Mouse (Mus musculus) stomach, embryonic 15.5 days (tissue): Measurements from ENCODE around the gene Gbgt1. TPM values are rescaled to one million over a fixed set of nuclear protein-coding genes. Genes with fewer than 3 reads are reported as not detected.

Source experiments
- ATAC-seq: fragments of 200-750 bp; cut with Nextera tagmentation; 2 replicates; pipeline ENCODE4 v1.8.0; 2017; ENCODE audit warnings: low read depth, moderate number of reproducible peaks, moderate TSS enrichment; ENCODE audit not compliant: insufficient read depth, low FRiP score
- H3K27ac ChIP-seq: fragments of 300-500 bp; sonication (generic); 2 replicates; pipeline ENCODE4 v1.5.1; 2015; ENCODE audit warnings: mild to moderate bottlenecking, inconsistent platforms
- H3K27me3 ChIP-seq: fragments of 300-500 bp; sonication (generic); replicated peaks from 2 replicates; pipeline ENCODE4 v1.6.1; 2015; ENCODE audit warnings: inconsistent platforms
- H3K36me3 ChIP-seq: fragments of 300-500 bp; sonication (generic); 2 replicates; pipeline ENCODE4 v1.6.1; 2015; ENCODE audit warnings: inconsistent platforms
- H3K4me1 ChIP-seq: fragments of 300-500 bp; sonication (generic); 2 replicates; pipeline ENCODE4 v1.6.1; 2015; ENCODE audit warnings: inconsistent platforms
- H3K4me2 ChIP-seq: fragments of 300-500 bp; sonication (generic); 2 replicates; pipeline ENCODE4 v1.6.1; 2015; ENCODE audit warnings: mild to moderate bottlenecking, inconsistent platforms
- H3K4me3 ChIP-seq: fragments of 300-500 bp; sonication (generic); replicated peaks from 2 replicates; pipeline ENCODE4 v1.5.1; 2015; ENCODE audit warnings: inconsistent platforms
- H3K9ac ChIP-seq: fragments of 300-500 bp; sonication (generic); 2 replicates; pipeline ENCODE4 v1.6.1; 2015; ENCODE audit warnings: inconsistent platforms
- H3K9me3 ChIP-seq: fragments of 300-500 bp; sonication (generic); 2 replicates; pipeline ENCODE4 v1.6.1; 2016; ENCODE audit warnings: inconsistent platforms
- WGBS: fragments of 180-500 bp; shearing (Covaris S2); methylation state at CpG from one replicate; pipeline ENCODE4 v1.1.7; 2015; 5-methylcytosine and 5-hydroxymethylcytosine counted together
- polyA plus RNA-seq: library from polyadenylated mRNA; unstranded; fragments of >200 nt; fragmentation: Nextera tagmentation; extraction: Ambion mirVana; gene quantifications from 2 replicates; pipeline ENCODE4 v1.2.1, GENCODE M21; 2015

Gene Gbgt1
- polyA plus RNA-seq = 2.7 and 3.2 TPM in 2 replicates

GRCm38 (mm10) chr2:28496671-28497070 is at the start of gene Gbgt1:
Gene Gbgt1, plus strand, starts transcription at chr2:28496891.
- Histone ChIP-seq H3K4me1 (peaks cover 14% of the 10 kb centered on the region), H3K36me3 (no peaks in the 10 kb centered on the region)
- WGBS = 46% methylated on average over 5 of the region's 5 CpGs

GRCm38 (mm10) chr2:28447315-28447670 is 49.4 kb upstream of the Gbgt1 start:
- H3K9ac ChIP-seq = peak overlapping the region; percentile 69
- H3K4me3 ChIP-seq = peak overlapping the region; percentile 80
- H3K4me2 ChIP-seq = peak overlapping the region; percentile 96
- H3K36me3 ChIP-seq = peaks cover 11% of the 10 kb centered on the region
- H3K4me1 ChIP-seq = 0 out of 2 replicates have a peak, but pooled peaks cover 14% of the 10 kb centered on the region
- 8% methylated on average over 11 of the region's 11 CpGs for WGBS
- no peak; the same call in 1 of the 2 replicates for ATAC-seq
- no peak overlapping the region for H3K27ac ChIP-seq
- H3K27me3 ChIP-seq = no peaks in the 10 kb centered on the region
- H3K9me3 ChIP-seq = no peaks in the 10 kb centered on the region

More at GRCm38 (mm10) chr2:28496671-28497070, at the start of gene Gbgt1:
- no peaks in the 10 kb centered on the region for H3K27me3 ChIP-seq
- H3K9ac ChIP-seq = no peak within 1 kb of the TSS
- peak within 1 kb of the TSS; percentile 21; the same call in 1 of the 2 replicates for H3K4me3 ChIP-seq
- no peaks in the 10 kb centered on the region for H3K9me3 ChIP-seq
- no peak; the same call in 1 of the 2 replicates for ATAC-seq
- H3K4me2 ChIP-seq = peak within 1 kb of the TSS; percentile 35
- peak within 1 kb of the TSS; percentile 73 for H3K27ac ChIP-seq

GRCm38 (mm10) chr2:28451663-28452062 is 45.0 kb upstream of the Gbgt1 start:
- Histone ChIP-seq H3K4me1 (0 out of 2 replicates have a peak, but pooled peaks cover 8% of the 10 kb centered on the region), H3K4me3 (no peak overlapping the region), H3K36me3 (peaks cover 16% of the 10 kb centered on the region), H3K4me2 (no peak overlapping the region), H3K27me3 (no peaks in the 10 kb centered on the region), H3K9me3 (no peaks in the 10 kb centered on the region), H3K9ac (no peak overlapping the region), H3K27ac (no peak overlapping the region)
- 89% methylated on average over 11 of the region's 11 CpGs for WGBS
- no peak for ATAC-seq

GRCm38 (mm10) chr2:28453539-28453938 is 43.2 kb upstream of the Gbgt1 start:
- Histone ChIP-seq H3K27ac (no peak overlapping the region), H3K4me2 (no peak overlapping the region), H3K4me3 (no peak overlapping the region), H3K36me3 (peaks cover 16% of the 10 kb centered on the region), H3K9ac (no peak overlapping the region), H3K9me3 (no peaks in the 10 kb centered on the region), H3K4me1 (no peaks in the 10 kb centered on the region), H3K27me3 (no peaks in the 10 kb centered on the region)
- no peak for ATAC-seq
- 85% methylated on average over 6 of the region's 6 CpGs for WGBS

GRCm38 (mm10) chr2:28456616-28457015 is 40.1 kb upstream of the Gbgt1 start:
- no peak overlapping the region for H3K27ac ChIP-seq
- no peak for ATAC-seq
- H3K9me3 ChIP-seq = no peaks in the 10 kb centered on the region
- H3K4me3 ChIP-seq = no peak overlapping the region
- H3K9ac ChIP-seq = no peak overlapping the region
- H3K4me2 ChIP-seq = no peak overlapping the region
- H3K27me3 ChIP-seq = no peaks in the 10 kb centered on the region
- peaks cover 11% of the 10 kb centered on the region for H3K36me3 ChIP-seq
- H3K4me1 ChIP-seq = no peaks in the 10 kb centered on the region
- 77% methylated on average over 1 of the region's 1 CpGs for WGBS

- H3K9ac ChIP-seq = no peak overlapping the region
- no peak for ATAC-seq
- H3K4me1 ChIP-seq = peaks cover 13% of the 10 kb centered on the region
- no peak overlapping the region for H3K27ac ChIP-seq
- H3K4me2 ChIP-seq = no peak overlapping the region
- H3K27me3 ChIP-seq = no peaks in the 10 kb centered on the region
- H3K9me3 ChIP-seq = no peaks in the 10 kb centered on the region
- H3K4me3 ChIP-seq = no peak overlapping the region
- WGBS = 37% methylated on average over 3 of the region's 3 CpGs
- 0 out of 2 replicates have a peak, but pooled peaks cover under 1% of the 10 kb centered on the region for H3K36me3 ChIP-seq
Observed at GRCm38 (mm10) chr2:28463919-28464318, 32.8 kb upstream of the Gbgt1 start.

GRCm38 (mm10) chr2:28464919-28465318 is 31.8 kb upstream of the Gbgt1 start:
- 81% methylated on average over 9 of the region's 9 CpGs for WGBS
- Histone ChIP-seq H3K36me3 (peaks cover 10% of the 10 kb centered on the region; the same call in 1 of the 2 replicates), H3K4me1 (peaks cover 16% of the 10 kb centered on the region), H3K27me3 (no peaks in the 10 kb centered on the region), H3K4me2 (no peak overlapping the region), H3K27ac (no peak overlapping the region), H3K9me3 (no peaks in the 10 kb centered on the region), H3K4me3 (no peak overlapping the region), H3K9ac (no peak overlapping the region)
- ATAC-seq = no peak

GRCm38 (mm10) chr2:28465836-28466518 is 30.7 kb upstream of the Gbgt1 start, which contains the start of gene 1700007K13Rik:
Gene 1700007K13Rik, minus strand, starts transcription at chr2:28466332.
- no peaks in the 10 kb centered on the region for H3K27me3 ChIP-seq
- H3K9me3 ChIP-seq = no peaks in the 10 kb centered on the region
- peaks cover 16% of the 10 kb centered on the region for H3K4me1 ChIP-seq
- H3K27ac ChIP-seq = no peak within 1 kb of the TSS
- WGBS = 4% methylated on average over 25 of the region's 25 CpGs
- H3K4me2 ChIP-seq = peak within 1 kb of the TSS; percentile 71
- H3K36me3 ChIP-seq = peaks cover 20% of the 10 kb centered on the region
- 0 out of 2 replicates have a peak, but pooled peaks have one; percentile 36 for ATAC-seq
- peak within 1 kb of the TSS; percentile 28 for H3K4me3 ChIP-seq
- no peak within 1 kb of the TSS for H3K9ac ChIP-seq

GRCm38 (mm10) chr2:28467860-28468485 is 28.7 kb upstream of the Gbgt1 start, which contains the start of gene Mrps2:
Gene Mrps2, plus strand, starts transcription at chr2:28468066.
- ATAC-seq = peak; percentile 86
- Histone ChIP-seq H3K27ac (0 out of 2 replicates have a peak within 1 kb of the TSS, but pooled peaks have one; percentile 40), H3K27me3 (no peaks in the 10 kb centered on the region), H3K4me2 (peak within 1 kb of the TSS; percentile 75), H3K9ac (peak within 1 kb of the TSS; percentile 98), H3K4me1 (peaks cover 16% of the 10 kb centered on the region), H3K36me3 (peaks cover 36% of the 10 kb centered on the region), H3K4me3 (peak within 1 kb of the TSS; percentile 97), H3K9me3 (no peaks in the 10 kb centered on the region)
- whole genome bisulfite sequencing = under 1% methylated on average over 52 of the region's 52 CpGs

- Histone ChIP-seq H3K36me3 (peaks cover 37% of the 10 kb centered on the region), H3K4me3 (peak overlapping the region; percentile 97), H3K9me3 (no peaks in the 10 kb centered on the region), H3K4me1 (peaks cover 16% of the 10 kb centered on the region), H3K27ac (no peak overlapping the region), H3K9ac (peak overlapping the region; percentile 98), H3K4me2 (peak overlapping the region; percentile 75), H3K27me3 (no peaks in the 10 kb centered on the region)
- 52% methylated on average over 18 of the region's 18 CpGs for WGBS
- no peak for ATAC-seq
Observed at GRCm38 (mm10) chr2:28468486-28469225, 28.0 kb upstream of the Gbgt1 start.

GRCm38 (mm10) chr2:28469461-28469860 is 27.2 kb upstream of the Gbgt1 start:
- Histone ChIP-seq H3K4me2 (no peak overlapping the region), H3K9me3 (no peaks in the 10 kb centered on the region), H3K27me3 (no peaks in the 10 kb centered on the region), H3K4me1 (peaks cover 16% of the 10 kb centered on the region), H3K9ac (no peak overlapping the region), H3K36me3 (peaks cover 37% of the 10 kb centered on the region), H3K4me3 (no peak overlapping the region), H3K27ac (no peak overlapping the region)
- 98% methylated on average over 14 of the region's 14 CpGs for WGBS
- no peak for ATAC-seq
